Mouse (Mus musculus) hindbrain, postnatal 0 days (tissue): ENCODE results near the gene Mcts1. TPM values are rescaled to one million over a fixed set of nuclear protein-coding genes. Genes with fewer than 3 reads are reported as not detected.

Experiments
- ATAC-seq: fragments of 200-750 bp; cut with Nextera tagmentation; 2 replicates; pipeline ENCODE4 v1.8.0; 2017; ENCODE audit warnings: mild to moderate bottlenecking, moderate TSS enrichment, moderate library complexity
- DNase-seq: peaks from one replicate; pipeline ENCODE4 v3.0.0-alpha.2; 2015; ENCODE audit warnings: low spot score
- H3K27ac ChIP-seq: fragments of 300-500 bp; sonication (generic); 2 replicates; pipeline ENCODE4 v1.5.1; 2014; ENCODE audit warnings: mild to moderate bottlenecking
- H3K27me3 ChIP-seq: fragments of 300-500 bp; sonication (generic); 2 replicates; pipeline ENCODE4 v1.6.1; 2014; ENCODE audit warnings: low read length, mixed read lengths; ENCODE audit not compliant: insufficient read depth
- H3K36me3 ChIP-seq: fragments of 300-500 bp; sonication (generic); 2 replicates; pipeline ENCODE4 v1.6.1; 2014; ENCODE audit warnings: low read length, mixed read lengths; ENCODE audit not compliant: insufficient read depth
- H3K4me1 ChIP-seq: fragments of 300-500 bp; sonication (generic); 2 replicates; pipeline ENCODE4 v1.6.1; 2014; ENCODE audit warnings: antibody characterized with exemption, low read length, mixed read lengths; ENCODE audit not compliant: insufficient read depth
- H3K4me2 ChIP-seq: fragments of 300-500 bp; sonication (generic); 2 replicates; pipeline ENCODE4 v1.6.1; 2014; ENCODE audit warnings: low read depth, mild to moderate bottlenecking, low read length, moderate library complexity, mixed read lengths
- H3K4me3 ChIP-seq: fragments of 300-500 bp; sonication (generic); 2 replicates; pipeline ENCODE4 v1.5.1; 2014; ENCODE audit warnings: low read length
- H3K9ac ChIP-seq: fragments of 300-500 bp; sonication (generic); replicated peaks from 2 replicates; pipeline ENCODE4 v1.6.1; 2014; ENCODE audit warnings: mild to moderate bottlenecking, low read length, moderate library complexity, mixed read lengths
- H3K9me3 ChIP-seq: fragments of 300-500 bp; sonication (generic); 2 replicates; pipeline ENCODE4 v1.6.1; 2016; ENCODE audit warnings: low read length, mixed read lengths
- CTCF ChIP-seq: IDR thresholded peaks from 2 replicates; pipeline ENCODE4 v1.5.1; 2016; ENCODE audit warnings: antibody characterized with exemption, control low read depth, low read depth
- WGBS: fragments of 180-500 bp; shearing (Covaris S2); extraction: QIAGEN DNeasy Blood & Tissue Kit; methylation state at CpG from one replicate; pipeline ENCODE4 v1.1.7; 2014; 5-methylcytosine and 5-hydroxymethylcytosine counted together
- polyA plus RNA-seq: library from polyadenylated mRNA; unstranded; fragments of >200 nt; fragmentation: Nextera tagmentation; extraction: Ambion mirVana; gene quantifications from 2 replicates; pipeline ENCODE4 v1.2.1, GENCODE M21; 2015
- total RNA-seq: library from RNA; depleted of rRNA; stranded (reverse); fragments of >200 nt; gene quantifications from 2 replicates; pipeline ENCODE4 v1.2.3, GENCODE M21; 2014; rRNA removed

Mcts1 gene
- total RNA-seq, result 26.9 and 36.9 TPM in 2 replicates
- polyA plus RNA-seq, result 173 and 177 TPM in 2 replicates

GRCm38 (mm10) chrX:38600177-38600994 lies at the start of gene Mcts1:
Gene Mcts1, plus strand, starts transcription at chrX:38600578.
- H3K4me1 ChIP-seq, result no peaks in the 10 kb centered on the region
- peak within 1 kb of the TSS; percentile 58 for H3K4me2 ChIP-seq
- peak within 1 kb of the TSS; percentile 83 for H3K27ac ChIP-seq
- ATAC-seq (peak; percentile 93), DNase-seq (peak; percentile 92)
- no peak for TF ChIP-seq CTCF
- H3K27me3 ChIP-seq, result no peaks in the 10 kb centered on the region
- peak within 1 kb of the TSS; percentile 47 for H3K4me3 ChIP-seq
- no peaks in the 10 kb centered on the region for H3K36me3 ChIP-seq
- H3K9me3 ChIP-seq, result no peaks in the 10 kb centered on the region
- peak within 1 kb of the TSS; percentile 58 for H3K9ac ChIP-seq
- 30% methylated on average over 26 of the region's 26 CpGs for WGBS

GRCm38 (mm10) chrX:38553255-38553654 lies 47.1 kb upstream of the Mcts1 start:
- no peaks in the 10 kb centered on the region for H3K9me3 ChIP-seq

GRCm38 (mm10) chrX:38563941-38564541 lies 36.3 kb upstream of the Mcts1 start:
- peak; percentile 31 for DNase-seq
- no peaks in the 10 kb centered on the region for H3K36me3 ChIP-seq
- peak overlapping the region; percentile 60 for H3K9ac ChIP-seq
- peak overlapping the region; percentile 84 for H3K27ac ChIP-seq
- H3K9me3 ChIP-seq, result no peaks in the 10 kb centered on the region
- no peaks in the 10 kb centered on the region for H3K4me1 ChIP-seq
- H3K27me3 ChIP-seq, result no peaks in the 10 kb centered on the region
- peak overlapping the region; percentile 61 for H3K4me2 ChIP-seq
- no peak for TF ChIP-seq CTCF
- H3K4me3 ChIP-seq, result peak overlapping the region; percentile 43
- 29% methylated on average over 10 of the region's 19 CpGs for WGBS
- no peak; the same call in 1 of the 2 replicates for ATAC-seq

More at GRCm38 (mm10) chrX:38553255-38553654, 47.1 kb upstream of the Mcts1 start:
- ATAC-seq (no peak), DNase-seq (no peak)
- Histone ChIP-seq H3K4me2 (no peak overlapping the region), H3K9ac (no peak overlapping the region), H3K4me1 (no peaks in the 10 kb centered on the region), H3K4me3 (no peak overlapping the region), H3K36me3 (no peaks in the 10 kb centered on the region), H3K27me3 (no peaks in the 10 kb centered on the region), H3K27ac (no peak overlapping the region)
- TF ChIP-seq CTCF, result no peak

- Histone ChIP-seq H3K4me2 (peak overlapping the region; percentile 61), H3K4me1 (no peaks in the 10 kb centered on the region), H3K27me3 (no peaks in the 10 kb centered on the region), H3K4me3 (peak overlapping the region; percentile 43), H3K27ac (peak overlapping the region; percentile 84), H3K9me3 (no peaks in the 10 kb centered on the region), H3K36me3 (no peaks in the 10 kb centered on the region), H3K9ac (peak overlapping the region; percentile 60)
- ATAC-seq (peak; percentile 97), DNase-seq (peak; percentile 91)
- WGBS, result 25% methylated on average over 46 of the region's 52 CpGs
- TF ChIP-seq CTCF, result no peak
Measured at GRCm38 (mm10) chrX:38564542-38565175, 35.7 kb upstream of the Mcts1 start.

- H3K4me3 ChIP-seq, result peak overlapping the region; percentile 43
- no peak for DNase-seq
- peak overlapping the region; percentile 60; the same call in 1 of the 2 replicates for H3K9ac ChIP-seq
- no peaks in the 10 kb centered on the region for H3K9me3 ChIP-seq
- no peaks in the 10 kb centered on the region for H3K4me1 ChIP-seq
- peak overlapping the region; percentile 61 for H3K4me2 ChIP-seq
- 26% methylated on average over 8 of the region's 8 CpGs for WGBS
- no peaks in the 10 kb centered on the region for H3K27me3 ChIP-seq
- TF ChIP-seq CTCF, result no peak
- no peak for ATAC-seq
- peak overlapping the region; percentile 64; the same call in 1 of the 2 replicates for H3K27ac ChIP-seq
- H3K36me3 ChIP-seq, result no peaks in the 10 kb centered on the region
Measured at GRCm38 (mm10) chrX:38565176-38565542, 35.2 kb upstream of the Mcts1 start.

- Histone ChIP-seq H3K27ac (no peak overlapping the region), H3K36me3 (no peaks in the 10 kb centered on the region), H3K9me3 (no peaks in the 10 kb centered on the region), H3K9ac (no peak overlapping the region), H3K27me3 (no peaks in the 10 kb centered on the region), H3K4me2 (no peak overlapping the region), H3K4me1 (no peaks in the 10 kb centered on the region), H3K4me3 (no peak overlapping the region)
- WGBS, result 71% methylated on average over 6 of the region's 6 CpGs
- DNase-seq (no peak), ATAC-seq (no peak)
- TF ChIP-seq CTCF, result no peak
Measured at GRCm38 (mm10) chrX:38566521-38567205, 33.7 kb upstream of the Mcts1 start.
